Mouse (Mus musculus) right cerebral cortex, postnatal 4 days (tissue): ENCODE measurements at regions not wholly inside any gene's neighbourhood (a gene's known extent, or its start where the extent isn't known, plus 50 kb on each side); places are given as distances from the start of the nearest gene placed in this dataset.

Experiments used
- DNase-seq: peaks from one replicate; pipeline ENCODE4 v3.0.0-alpha.2; 2022

- no peak for DNase-seq
These were observed 63.8 kb upstream of the Dscam start for GRCm38 (mm10) chr16:97234321-97234720.

- DNase-seq = no peak
These were observed 69.1 kb upstream of the Dscam start for GRCm38 (mm10) chr16:97239626-97240025.

GRCm38 (mm10) chr16:97240085-97240484 is 69.5 kb upstream of the Dscam start:
- no peak for DNase-seq

DNA sequence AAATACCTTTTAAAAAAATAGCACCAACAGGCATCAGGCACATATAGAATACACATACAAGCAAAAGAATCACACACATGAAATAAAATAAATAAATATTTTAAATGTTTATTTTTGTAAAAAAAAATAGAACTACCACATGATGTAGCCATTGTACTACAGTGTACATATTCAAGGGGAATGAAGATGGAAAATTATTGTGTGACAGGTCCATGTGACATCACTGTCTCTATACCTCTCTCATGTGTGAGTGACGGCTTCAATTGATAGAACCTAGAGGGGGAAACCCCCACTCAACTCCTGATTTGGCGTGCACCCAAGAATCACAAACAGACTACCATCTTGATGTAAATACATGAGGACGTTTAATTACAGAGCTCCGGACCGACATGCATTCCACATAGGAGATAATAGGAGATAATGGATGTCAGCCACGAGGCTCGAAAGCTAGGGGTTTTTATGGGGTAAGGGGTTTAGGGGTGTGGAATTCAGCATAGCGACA is 70.4 kb upstream of the Dscam start:
- DNase-seq = no peak

DNA sequence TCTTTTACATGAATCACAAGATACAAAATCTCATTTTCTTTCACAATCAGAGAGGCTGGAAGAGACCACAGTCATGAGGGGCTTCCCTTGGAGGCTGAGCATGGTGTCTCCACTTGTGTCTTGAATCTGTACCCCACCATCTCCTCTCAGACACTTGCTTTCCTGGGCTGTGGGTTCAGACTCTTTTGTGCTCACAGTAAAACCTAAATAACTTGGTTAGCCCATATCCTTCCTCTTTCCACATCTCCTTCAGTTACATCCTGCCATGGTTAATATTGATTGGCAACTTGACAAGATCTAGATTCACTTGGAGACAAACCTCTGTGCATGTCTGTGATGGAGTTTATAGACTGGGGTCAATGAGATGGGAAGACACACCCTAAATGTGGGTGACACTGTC is 71.1 kb upstream of the Dscam start:
- no peak for DNase-seq

DNA sequence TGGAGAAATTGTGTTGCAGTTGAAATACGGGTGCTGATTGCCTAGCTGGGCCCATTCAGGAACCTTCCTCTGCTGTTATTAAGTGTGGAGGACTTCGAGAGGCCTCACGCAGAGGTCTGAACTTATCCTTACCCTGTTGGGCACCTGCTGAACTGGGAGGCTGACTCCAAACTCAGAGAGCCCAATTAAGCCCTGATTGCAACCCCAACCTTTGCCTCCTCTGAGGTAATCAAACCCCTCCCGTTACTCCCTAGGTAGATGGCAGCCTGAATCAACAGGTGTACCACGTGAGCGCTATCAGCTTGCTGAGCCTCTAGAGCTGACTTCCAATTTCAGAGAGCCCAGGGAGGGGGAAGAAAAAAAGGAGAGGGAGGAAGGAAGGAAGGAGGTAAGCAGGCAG is 79.9 kb upstream of the Dscam start:
- DNase-seq = no peak

DNA sequence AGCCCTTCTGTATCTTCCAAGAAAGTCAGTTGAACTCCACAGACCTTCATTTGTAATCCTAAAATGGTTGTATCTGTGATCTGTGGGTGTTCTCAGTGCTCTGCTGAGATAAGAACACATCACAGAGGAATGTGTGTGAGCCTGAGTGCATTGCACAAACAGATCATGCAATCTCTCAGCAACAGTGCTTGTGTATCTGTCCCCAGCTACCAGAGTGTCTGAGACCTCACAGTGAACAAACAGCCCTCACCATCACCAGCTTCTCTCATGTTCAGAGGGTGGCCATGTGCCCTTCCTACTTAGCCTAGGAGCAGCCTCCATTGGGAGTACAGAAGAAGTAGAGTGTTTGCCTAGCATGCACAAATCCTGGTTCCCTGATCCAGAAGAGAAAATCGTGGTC is 82.0 kb upstream of the Dscam start:
- no peak for DNase-seq

GRCm38 (mm10) chr16:97252997-97253635 is 82.6 kb upstream of the Dscam start:
- no peak for DNase-seq

DNA sequence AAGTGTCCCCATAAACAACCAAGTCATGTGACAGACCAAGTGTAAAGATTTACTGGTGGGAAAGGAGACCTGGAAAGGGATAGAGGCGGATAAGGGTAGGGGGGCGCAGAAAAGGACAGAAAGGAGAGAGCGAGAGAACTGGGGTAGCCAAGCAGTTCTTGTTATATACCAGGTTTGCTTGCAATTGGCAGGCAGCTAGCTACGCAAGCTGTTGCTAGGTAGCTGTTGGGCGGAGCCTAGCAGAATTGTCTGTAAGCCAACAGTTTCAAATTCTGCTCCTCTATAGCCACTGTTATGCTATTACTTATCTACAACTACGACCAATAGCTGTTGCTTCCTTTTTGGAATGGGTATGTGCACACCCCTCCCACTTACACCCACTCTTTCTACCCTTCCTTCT is 88.3 kb upstream of the Dscam start:
- no peak for DNase-seq

DNA sequence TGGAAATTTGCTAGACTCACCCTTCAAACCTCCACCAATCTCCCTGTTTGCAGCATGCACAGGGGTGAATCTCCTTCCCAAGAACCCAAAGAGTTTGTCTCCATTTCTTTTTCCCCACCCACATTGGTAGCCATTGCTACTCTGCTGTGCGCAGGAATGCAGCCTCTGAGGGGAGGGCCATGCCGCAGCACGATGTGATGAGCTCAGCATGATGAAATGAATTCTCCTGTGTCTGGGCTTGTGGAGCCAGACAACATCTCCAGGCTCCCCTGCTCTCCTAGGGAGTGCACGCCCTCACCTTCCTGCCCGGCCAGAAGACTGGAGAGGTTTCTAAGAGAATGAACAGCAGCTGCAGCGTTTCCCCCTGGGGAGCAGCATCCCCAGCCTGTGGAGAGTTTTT is 92.9 kb upstream of the Dscam start:
- DNase-seq = no peak

DNA sequence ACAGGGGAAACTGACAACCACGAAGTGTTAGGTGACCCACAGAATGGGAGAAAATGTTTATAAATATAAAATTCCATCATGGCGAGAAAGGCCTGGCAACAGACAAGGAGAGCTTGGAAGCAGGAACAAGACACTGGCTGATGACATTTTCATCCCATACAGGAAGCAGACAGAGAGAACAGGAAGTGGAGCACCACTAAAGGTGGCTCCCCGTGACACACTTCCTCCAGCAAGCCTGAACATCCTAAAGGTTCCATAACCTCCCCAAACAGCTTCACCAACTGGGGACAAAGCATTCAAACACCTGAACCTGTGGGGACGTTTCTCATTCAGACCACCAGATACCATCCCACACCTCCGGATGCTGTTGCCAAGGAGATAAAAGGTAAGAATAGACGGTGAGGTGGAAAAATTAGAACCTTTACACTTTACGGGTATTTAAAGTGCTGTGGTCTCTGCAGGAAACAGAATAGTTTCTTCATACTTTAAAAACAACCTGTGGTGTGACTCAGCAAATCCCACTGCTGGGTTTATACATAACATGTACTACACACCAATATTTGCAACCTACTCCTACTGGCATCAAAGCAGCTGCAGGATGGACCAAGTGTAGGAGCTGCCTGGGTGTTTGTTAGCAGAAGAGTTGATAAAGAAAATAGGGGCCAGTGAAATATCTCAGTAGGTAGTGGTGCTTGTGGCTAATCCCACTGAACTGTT is 86.0 kb upstream of the Bace2 start:
- no peak for DNase-seq

- no peak for DNase-seq
These were observed 85.3 kb upstream of the Bace2 start for GRCm38 (mm10) chr16:97271264-97271663.

- peak; percentile 81 for DNase-seq
These were observed 84.4 kb upstream of the Bace2 start for GRCm38 (mm10) chr16:97272035-97272631.

- no peak for DNase-seq
These were observed 77.6 kb upstream of the Bace2 start for GRCm38 (mm10) chr16:97278913-97279312.

GRCm38 (mm10) chr16:97281615-97282110 is 74.9 kb upstream of the Bace2 start:
- no peak for DNase-seq

- DNase-seq = no peak
These were observed 73.6 kb upstream of the Bace2 start for GRCm38 (mm10) chr16:97282943-97283342.

DNA sequence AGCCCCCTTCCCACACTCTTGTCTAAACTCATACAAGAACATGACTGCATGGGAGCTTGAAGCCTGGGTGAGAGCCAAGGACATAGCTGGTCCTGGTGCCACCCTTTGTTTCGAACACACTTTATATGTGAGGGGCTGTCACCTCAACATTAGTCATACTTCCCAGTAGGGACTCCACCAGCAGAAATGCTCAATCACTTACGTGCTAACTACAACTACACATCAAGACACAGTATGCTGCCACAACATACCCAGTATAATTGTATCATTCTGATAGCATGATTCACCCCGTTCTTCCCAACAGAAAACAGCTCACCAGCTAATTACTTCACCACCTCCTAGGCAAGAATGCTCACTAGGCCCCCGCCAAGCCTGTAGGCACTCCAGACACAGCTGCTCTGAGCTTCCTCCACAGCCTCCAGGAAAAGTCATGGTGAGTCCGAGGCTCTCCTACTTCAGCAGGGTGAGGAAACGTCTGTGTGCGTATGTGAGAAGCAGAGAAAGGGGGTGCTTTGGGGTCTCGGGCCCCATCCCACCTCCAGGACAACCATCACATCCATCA is 70.6 kb upstream of the Bace2 start:
- no peak for DNase-seq

DNA sequence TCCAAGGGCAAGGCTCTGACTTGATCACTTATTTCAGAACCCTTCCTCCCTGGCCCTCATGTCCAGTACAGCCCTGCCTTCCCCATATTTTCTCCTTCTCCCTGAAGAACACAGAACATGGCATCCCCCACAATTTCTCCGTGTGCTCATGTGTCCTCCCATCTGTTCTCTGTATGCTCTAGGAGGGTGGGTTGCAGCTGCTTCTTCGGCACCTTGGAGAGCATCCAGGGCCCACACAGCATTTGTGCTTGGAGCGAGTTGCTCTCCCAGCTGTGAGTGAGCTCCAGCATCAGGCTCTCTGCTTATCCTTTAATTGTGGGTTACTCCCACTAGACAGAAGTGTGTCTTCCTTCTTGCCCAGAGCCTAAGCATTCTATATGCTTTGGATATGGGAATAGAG is 69.8 kb upstream of the Bace2 start:
- peak; percentile 38 for DNase-seq

DNA sequence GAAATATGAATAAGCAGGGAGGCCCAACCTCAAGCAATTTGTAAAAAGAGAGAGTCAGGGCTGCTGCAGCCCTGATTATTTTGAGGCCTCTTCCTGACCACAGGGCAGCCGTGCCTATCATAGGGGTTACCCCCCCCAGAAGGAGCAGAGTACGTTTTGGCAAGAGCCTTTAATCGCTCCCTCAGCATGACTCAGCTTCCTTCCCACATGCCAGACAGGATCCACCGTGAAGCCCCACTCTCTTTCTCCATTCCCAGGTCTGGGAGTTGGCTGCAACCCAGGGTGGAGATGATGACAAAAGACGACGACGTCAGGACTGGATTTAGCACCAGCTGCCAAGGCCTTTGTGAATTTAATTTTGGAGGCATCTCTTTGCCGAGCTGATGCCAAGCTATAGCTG is 67.9 kb upstream of the Bace2 start:
- peak; percentile 44 for DNase-seq

DNA sequence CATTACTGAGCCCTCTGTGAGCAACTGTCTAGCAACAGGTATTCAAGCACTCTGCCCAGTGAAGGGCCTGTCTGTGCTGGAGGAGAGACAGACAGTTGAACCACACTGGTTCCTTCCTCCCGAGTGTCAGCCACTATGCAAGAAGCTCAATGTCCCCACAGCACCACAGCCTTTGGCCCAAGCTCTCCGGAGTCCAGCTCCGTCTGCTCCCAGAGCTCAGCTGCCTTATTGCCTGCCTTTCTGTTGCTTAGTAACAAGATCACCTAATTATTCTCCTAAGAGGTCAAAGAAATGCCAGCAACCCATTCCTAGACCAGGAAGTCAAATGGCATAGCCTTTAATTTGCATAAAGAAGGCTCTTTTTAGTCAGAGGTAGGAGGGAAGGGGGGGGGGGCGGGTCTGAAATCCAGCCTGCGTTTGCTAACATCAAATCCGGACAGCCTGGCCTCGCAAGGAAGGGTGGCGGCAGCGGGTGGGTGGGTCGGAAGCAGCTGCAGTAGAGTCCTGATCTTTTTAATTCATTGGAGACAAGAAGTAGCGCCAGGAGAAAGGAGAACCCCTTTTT is 64.0 kb upstream of the Bace2 start:
- DNase-seq = no peak

DNA sequence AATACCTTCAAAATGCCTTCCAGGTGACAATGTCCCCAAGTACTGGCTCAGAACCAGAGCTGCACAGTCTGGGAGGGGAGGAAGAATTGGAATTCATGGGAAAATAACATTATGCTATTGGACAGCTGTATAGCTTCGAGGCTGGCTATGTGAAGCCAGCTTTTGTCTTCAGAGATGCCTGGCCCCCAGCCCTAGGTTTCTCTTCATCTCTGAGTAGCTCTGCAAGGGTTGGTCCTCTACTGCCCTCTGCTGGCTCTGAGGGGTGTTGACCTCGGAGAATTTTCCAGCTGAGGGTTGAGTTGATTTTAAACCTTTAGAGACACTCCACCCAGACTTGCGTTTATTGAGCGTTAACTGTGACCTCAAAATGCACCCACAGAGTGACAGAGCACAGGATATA is 63.3 kb upstream of the Bace2 start:
- peak; percentile 82 for DNase-seq

GRCm38 (mm10) chr16:97297140-97297539 is 59.4 kb upstream of the Bace2 start:
- no peak for DNase-seq

- DNase-seq = peak; percentile 38
These were observed 52.3 kb upstream of the Bace2 start for GRCm38 (mm10) chr16:97304156-97304735.
